Mouse (Mus musculus): ENCODE measurements around the gene 1810049J17Rik. TPM values are rescaled to one million over a fixed set of nuclear protein-coding genes. Genes with fewer than 3 reads are reported as not detected.

Gene 1810049J17Rik
- total RNA-seq, 2 experiments from 2014 or later, result not detected

- ATAC-seq (ENCODE audit: poor library complexity, severe bottlenecking), result no peak
Measured at GRCm38 (mm10) chr15:12313255-12313654, 8.4 kb downstream of the 1810049J17Rik start.

- ATAC-seq (ENCODE audit: poor library complexity, severe bottlenecking), result no peak
Measured at GRCm38 (mm10) chr15:12311465-12311864, 10.2 kb downstream of the 1810049J17Rik start.

- ATAC-seq (ENCODE audit: poor library complexity, severe bottlenecking), result no peak
Measured at GRCm38 (mm10) chr15:12310676-12311075, 11.0 kb downstream of the 1810049J17Rik start.

- no peak for ATAC-seq (ENCODE audit: poor library complexity, severe bottlenecking)
Measured at GRCm38 (mm10) chr15:12308539-12308938, 13.2 kb downstream of the 1810049J17Rik start.

- ATAC-seq (ENCODE audit: poor library complexity, severe bottlenecking), result no peak
Measured at GRCm38 (mm10) chr15:12307114-12307513, 14.6 kb downstream of the 1810049J17Rik start.

- ATAC-seq (ENCODE audit: poor library complexity, severe bottlenecking), result peak; percentile 54
Measured at GRCm38 (mm10) chr15:12306188-12307071, 15.3 kb downstream of the 1810049J17Rik start.

GRCm38 (mm10) chr15:12301771-12302170 is 19.9 kb downstream of the 1810049J17Rik start:
- ATAC-seq (ENCODE audit: poor library complexity, severe bottlenecking), result no peak

GRCm38 (mm10) chr15:12298231-12298737 is 23.4 kb downstream of the 1810049J17Rik start:
- no peak for ATAC-seq (ENCODE audit: poor library complexity, severe bottlenecking)

GRCm38 (mm10) chr15:12296228-12296627 is 25.5 kb downstream of the 1810049J17Rik start:
- no peak for ATAC-seq (ENCODE audit: poor library complexity, severe bottlenecking)

GRCm38 (mm10) chr15:12291757-12292156 is 29.9 kb downstream of the 1810049J17Rik start:
- ATAC-seq (ENCODE audit: poor library complexity, severe bottlenecking), result no peak

- ATAC-seq (ENCODE audit: poor library complexity, severe bottlenecking), result no peak
Measured at GRCm38 (mm10) chr15:12290330-12290729, 31.4 kb downstream of the 1810049J17Rik start.

GRCm38 (mm10) chr15:12285535-12285809 is 36.2 kb downstream of the 1810049J17Rik start:
- ATAC-seq (ENCODE audit: poor library complexity, severe bottlenecking), result no peak

GRCm38 (mm10) chr15:12284794-12285534 is 36.7 kb downstream of the 1810049J17Rik start:
- ATAC-seq (ENCODE audit: poor library complexity, severe bottlenecking), result peak; percentile 52

- ATAC-seq (ENCODE audit: poor library complexity, severe bottlenecking), result no peak
Measured at GRCm38 (mm10) chr15:12279816-12280215, 41.9 kb downstream of the 1810049J17Rik start.

- peak; percentile 61 for ATAC-seq (ENCODE audit: poor library complexity, severe bottlenecking)
Measured at GRCm38 (mm10) chr15:12275091-12275623, 46.5 kb downstream of the 1810049J17Rik start.

- ATAC-seq (ENCODE audit: poor library complexity, severe bottlenecking), result no peak
Measured at GRCm38 (mm10) chr15:12274053-12274769, 47.5 kb downstream of the 1810049J17Rik start.

GRCm38 (mm10) chr15:12273325-12274052 is 48.2 kb downstream of the 1810049J17Rik start:
- peak; percentile 67 for ATAC-seq (ENCODE audit: poor library complexity, severe bottlenecking)
